Mouse (Mus musculus): ENCODE data around the gene R3hdm1. TPM values are rescaled to one million over a fixed set of nuclear protein-coding genes. Genes with fewer than 3 reads are reported as not detected.
"Not testable (repeated sequence)": the region's sequence is repeated elsewhere in the genome, so short reads cannot be mapped to it uniquely, and the experiment has no call there.

R3hdm1 gene
- polyA plus RNA-seq, 1 experiment from 2014 or later: 22.6 TPM

DNA sequence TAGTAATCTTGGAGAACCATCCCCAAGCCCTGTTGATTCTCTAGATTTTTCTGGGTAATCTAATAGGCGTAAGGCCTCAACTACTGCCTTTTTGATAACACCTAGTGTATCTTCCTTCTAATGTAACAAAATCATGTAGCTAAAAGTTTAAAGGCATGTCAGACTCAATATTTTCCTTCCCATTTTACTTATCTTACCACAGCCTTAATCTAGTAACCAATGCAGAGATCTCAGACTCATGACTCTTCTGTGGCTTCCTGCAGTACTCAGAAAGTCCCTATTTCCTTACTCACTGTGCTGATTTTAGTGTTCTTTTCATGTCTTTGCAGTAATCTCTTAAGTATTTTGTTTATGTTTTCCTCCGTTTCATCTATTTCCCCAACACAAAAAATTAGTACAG lies 118.8 kb downstream of the R3hdm1 start:
- H3K36me3 ChIP-seq (replicated peaks; ENCODE audit: insufficient read depth, low read length): peaks cover 39% of the 10 kb centered on the region
- ATAC-seq (no peak), DNase-seq (no peak)
- H3K9me3 ChIP-seq (ENCODE audit: low read length): no peaks in the 10 kb centered on the region
- no peaks in the 10 kb centered on the region for H3K4me1 ChIP-seq (ENCODE audit: insufficient read depth)
- no peak overlapping the region for H3K4me2 ChIP-seq (ENCODE audit: low read depth, low read length)
- H3K27ac ChIP-seq (ENCODE audit: low read depth): no peak overlapping the region
- 92% methylated on average over 2 of the region's 2 CpGs for WGBS (ENCODE audit: insufficient replicate concordance)
- no peak for TF ChIP-seq CTCF (IDR thresholded peaks at IDR 0.05; ENCODE audit: low read depth)
- H3K4me3 ChIP-seq (ENCODE audit: low read depth, low read length): no peak overlapping the region
- H3K9ac ChIP-seq (replicated peaks): no peak overlapping the region
- no peaks in the 10 kb centered on the region for H3K27me3 ChIP-seq (ENCODE audit: insufficient read depth, low read length)

GRCm38 (mm10) chr1:128223304-128223703 lies 120.2 kb downstream of the R3hdm1 start:
- peaks cover 40% of the 10 kb centered on the region for H3K36me3 ChIP-seq (replicated peaks; ENCODE audit: insufficient read depth, low read length)
- H3K4me3 ChIP-seq (ENCODE audit: low read depth, low read length): no peak overlapping the region
- TF ChIP-seq EP300 (IDR thresholded peaks at IDR 0.05; ENCODE audit: low read depth) (no peak), CTCF (IDR thresholded peaks at IDR 0.05; ENCODE audit: low read depth) (peak; percentile 54)
- no peak overlapping the region for H3K4me2 ChIP-seq (ENCODE audit: low read depth, low read length)
- H3K4me1 ChIP-seq (ENCODE audit: insufficient read depth): no peaks in the 10 kb centered on the region
- WGBS (ENCODE audit: insufficient replicate concordance): 79% methylated on average over 1 of the region's 1 CpGs
- ATAC-seq (no peak), DNase-seq (no peak)
- H3K9me3 ChIP-seq (ENCODE audit: low read length): no peaks in the 10 kb centered on the region
- no peak overlapping the region for H3K9ac ChIP-seq (replicated peaks)
- no peaks in the 10 kb centered on the region for H3K27me3 ChIP-seq (ENCODE audit: insufficient read depth, low read length)
- H3K27ac ChIP-seq (ENCODE audit: low read depth): no peak overlapping the region

GRCm38 (mm10) chr1:128235181-128235580 lies 132.1 kb downstream of the R3hdm1 start:
- Histone ChIP-seq H3K27me3 (ENCODE audit: insufficient read depth, low read length) (no peaks in the 10 kb centered on the region), H3K4me3 (ENCODE audit: low read depth, low read length) (no peak overlapping the region), H3K4me1 (ENCODE audit: insufficient read depth) (no peaks in the 10 kb centered on the region), H3K27ac (ENCODE audit: low read depth) (no peak overlapping the region), H3K36me3 (replicated peaks; ENCODE audit: insufficient read depth, low read length) (peaks cover 60% of the 10 kb centered on the region), H3K9ac (replicated peaks) (no peak overlapping the region), H3K9me3 (ENCODE audit: low read length) (no peaks in the 10 kb centered on the region), H3K4me2 (ENCODE audit: low read depth, low read length) (no peak overlapping the region)
- no peak for DNase-seq
- no peak for TF ChIP-seq EP300 (IDR thresholded peaks at IDR 0.05; ENCODE audit: low read depth)
- TF ChIP-seq CTCF (IDR thresholded peaks at IDR 0.05; ENCODE audit: low read depth): no peak
- ATAC-seq: no peak
- 95% methylated on average over 4 of the region's 4 CpGs for WGBS (ENCODE audit: insufficient replicate concordance)

DNA sequence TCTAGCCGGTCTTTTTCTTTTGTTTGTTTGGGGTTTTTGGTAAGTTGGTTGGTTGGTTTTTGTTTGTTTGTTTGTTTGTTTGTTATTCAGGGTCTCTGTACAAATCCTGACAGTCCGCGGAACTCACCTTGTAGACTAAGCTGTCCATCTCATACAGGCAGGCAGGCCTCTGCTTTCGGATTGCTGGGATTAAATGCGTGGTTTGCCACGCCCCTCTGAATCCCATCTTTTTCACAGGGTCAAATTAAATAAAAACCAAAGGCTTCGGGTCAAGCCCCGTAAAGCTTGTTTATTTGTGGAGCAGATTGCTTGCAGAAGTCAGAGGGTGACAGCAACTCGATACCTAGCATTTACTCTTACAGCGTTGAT lies 140.5 kb downstream of the R3hdm1 start, which contains the start of gene Ubxn4:
Gene Ubxn4 (plus strand): TSS at position 338 of the 369 bp plus-strand sequence.
- Histone ChIP-seq H3K27me3 (ENCODE audit: insufficient read depth, low read length) (no peaks in the 10 kb centered on the region), H3K4me2 (ENCODE audit: low read depth, low read length) (peak within 1 kb of the TSS; percentile 94), H3K4me3 (ENCODE audit: low read depth, low read length) (peak within 1 kb of the TSS; percentile 74), H3K27ac (ENCODE audit: low read depth) (peak within 1 kb of the TSS; percentile 93), H3K36me3 (replicated peaks; ENCODE audit: insufficient read depth, low read length) (0 out of 2 replicates have a peak, but pooled peaks cover 6% of the 10 kb centered on the region), H3K9me3 (ENCODE audit: low read length) (no peaks in the 10 kb centered on the region), H3K4me1 (ENCODE audit: insufficient read depth) (peaks cover 4% of the 10 kb centered on the region), H3K9ac (replicated peaks) (peak within 1 kb of the TSS; percentile 84)
- TF ChIP-seq EP300 (IDR thresholded peaks at IDR 0.05; ENCODE audit: low read depth): no peak
- TF ChIP-seq CTCF (IDR thresholded peaks at IDR 0.05; ENCODE audit: low read depth): no peak
- DNase-seq (no peak), ATAC-seq (peak; percentile 1; the same call in 1 of the 2 replicates)
- 9% methylated on average over 10 of the region's 10 CpGs for WGBS (ENCODE audit: insufficient replicate concordance)

DNA sequence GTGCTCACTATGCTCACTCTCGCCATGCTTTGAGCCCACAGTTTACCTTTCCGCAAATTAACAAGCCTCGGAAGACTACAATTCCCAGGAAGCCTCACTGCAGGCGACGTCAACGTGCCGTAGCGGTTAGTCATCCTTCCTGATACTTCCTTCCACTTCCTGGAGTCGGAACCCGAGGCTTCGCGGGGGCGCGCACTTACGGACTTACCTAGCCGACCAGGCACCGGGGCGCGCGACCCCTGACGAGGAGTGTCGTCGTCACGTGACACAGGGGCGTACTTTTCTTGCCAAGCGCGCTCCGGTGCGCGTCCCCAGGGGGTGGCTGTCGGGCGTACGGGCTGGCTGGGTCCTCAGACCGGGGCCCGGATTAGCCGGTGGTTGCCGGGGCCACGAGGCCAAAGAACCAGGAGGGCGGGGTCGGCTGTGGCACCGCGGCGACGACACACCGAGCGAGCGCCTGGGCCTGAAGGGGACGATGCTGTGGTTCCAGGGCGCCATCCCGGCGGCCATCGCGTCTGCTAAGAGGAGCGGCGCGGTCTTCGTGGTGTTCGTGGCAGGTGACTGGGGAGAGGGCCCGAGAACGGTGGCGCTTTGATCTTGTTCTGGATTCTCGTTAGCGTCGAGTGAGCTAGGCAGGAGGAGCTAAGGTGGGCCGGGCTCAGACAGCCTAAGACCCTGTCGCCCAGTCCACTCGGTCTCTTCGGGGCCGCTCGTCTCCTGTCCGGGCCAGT lies 141.1 kb downstream of the R3hdm1 start:
- Histone ChIP-seq H3K9ac (replicated peaks) (peak overlapping the region; percentile 84), H3K27me3 (ENCODE audit: insufficient read depth, low read length) (no peaks in the 10 kb centered on the region), H3K4me1 (ENCODE audit: insufficient read depth) (peaks cover 4% of the 10 kb centered on the region), H3K36me3 (replicated peaks; ENCODE audit: insufficient read depth, low read length) (0 out of 2 replicates have a peak, but pooled peaks cover 4% of the 10 kb centered on the region), H3K4me2 (ENCODE audit: low read depth, low read length) (peak overlapping the region; percentile 94), H3K27ac (ENCODE audit: low read depth) (peak overlapping the region; percentile 93), H3K4me3 (ENCODE audit: low read depth, low read length) (peak overlapping the region; percentile 74), H3K9me3 (ENCODE audit: low read length) (no peaks in the 10 kb centered on the region)
- under 1% methylated on average over 70 of the region's 71 CpGs for WGBS (ENCODE audit: insufficient replicate concordance)
- peak; percentile 97 for DNase-seq
- ATAC-seq: peak; percentile 97
- TF ChIP-seq CTCF (IDR thresholded peaks at IDR 0.05; ENCODE audit: low read depth): no peak
- no peak for TF ChIP-seq EP300 (IDR thresholded peaks at IDR 0.05; ENCODE audit: low read depth)

GRCm38 (mm10) chr1:128244727-128245355 lies 141.7 kb downstream of the R3hdm1 start:
- Histone ChIP-seq H3K27ac (ENCODE audit: low read depth) (peak overlapping the region; percentile 93), H3K4me3 (ENCODE audit: low read depth, low read length) (peak overlapping the region; percentile 74), H3K4me2 (ENCODE audit: low read depth, low read length) (peak overlapping the region; percentile 94), H3K4me1 (ENCODE audit: insufficient read depth) (peaks cover 4% of the 10 kb centered on the region), H3K9me3 (ENCODE audit: low read length) (no peaks in the 10 kb centered on the region), H3K9ac (replicated peaks) (peak overlapping the region; percentile 84), H3K27me3 (ENCODE audit: insufficient read depth, low read length) (no peaks in the 10 kb centered on the region), H3K36me3 (replicated peaks; ENCODE audit: insufficient read depth, low read length) (no peaks in the 10 kb centered on the region)
- peak; percentile 24 for ATAC-seq
- under 1% methylated on average over 19 of the region's 19 CpGs for WGBS (ENCODE audit: insufficient replicate concordance)
- no peak for TF ChIP-seq EP300 (IDR thresholded peaks at IDR 0.05; ENCODE audit: low read depth)
- TF ChIP-seq CTCF (IDR thresholded peaks at IDR 0.05; ENCODE audit: low read depth): no peak
- peak; percentile 60 for DNase-seq

- H3K9me3 ChIP-seq (ENCODE audit: low read length); ATAC-seq; H3K4me2 ChIP-seq (ENCODE audit: low read depth, low read length); H3K9ac ChIP-seq (replicated peaks); H3K4me1 ChIP-seq (ENCODE audit: insufficient read depth); H3K27ac ChIP-seq (ENCODE audit: low read depth); H3K4me3 ChIP-seq (ENCODE audit: low read depth, low read length); DNase-seq; H3K27me3 ChIP-seq (ENCODE audit: insufficient read depth, low read length): not testable (repeated sequence)
- peaks cover 67% of the 10 kb centered on the region for H3K36me3 ChIP-seq (replicated peaks; ENCODE audit: insufficient read depth, low read length)
- 69% methylated on average over 7 of the region's 7 CpGs for WGBS (ENCODE audit: insufficient replicate concordance)
These were observed 164.0 kb downstream of the R3hdm1 start for GRCm38 (mm10) chr1:128267061-128267460.

Measured in liver, postnatal 0 days (tissue).